Comparison of ENCODE assay signal across 21 mouse cellular contexts in the genomic region with DNA sequence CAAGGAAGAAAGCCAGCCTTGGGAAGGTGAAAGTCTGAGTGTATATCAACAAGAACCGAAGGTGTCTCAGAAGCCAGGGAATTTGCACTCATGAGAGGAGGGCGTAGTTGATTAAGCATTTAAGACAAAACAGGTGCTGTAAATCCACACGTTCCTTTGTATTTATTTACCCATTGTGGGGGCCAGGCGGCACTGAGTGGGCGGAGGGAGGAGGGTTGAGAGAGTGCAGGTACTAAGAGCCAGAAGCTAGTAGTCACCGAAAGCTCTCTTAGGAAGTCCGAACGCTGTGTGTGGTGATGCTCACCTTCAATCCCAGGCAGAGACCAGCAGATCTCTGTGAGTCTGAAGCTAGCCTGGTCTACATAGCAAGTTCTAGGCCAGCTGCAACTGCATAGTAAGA.
"Had no signal": no experiment of that assay in that cellular context is flagged by ENCODE, and none has a peak within 500 bp of the region (broad histone marks: within the 10 kb centered on the region; RNA-seq: fewer than 3 reads in every experiment).

No protein-coding gene starts in this region.

- H3K4me2 ChIP-seq: heart, embryonic 12.5 days; hindbrain, embryonic 12.5 days; hindbrain, embryonic 14.5 days; intestine, embryonic 15.5 days; limb, embryonic 12.5 days had no signal

- H3K9me3 ChIP-seq: heart, embryonic 12.5 days; hindbrain, embryonic 10.5 days; hindbrain, embryonic 12.5 days; intestine, embryonic 15.5 days; limb, embryonic 10.5 days; limb, embryonic 12.5 days had no signal

- ATAC-seq: forebrain, embryonic 16.5 days; hindbrain, embryonic 16.5 days; inflammation-experienced regulatory T-cells, adult 6 months; intestine, embryonic 15.5 days; intestine, postnatal 0 days had no signal

- H3K36me3 ChIP-seq: heart, embryonic 12.5 days; hindbrain, embryonic 10.5 days; hindbrain, embryonic 12.5 days; intestine, embryonic 15.5 days; limb, embryonic 10.5 days; limb, embryonic 12.5 days had no signal

- H3K9ac ChIP-seq: heart, embryonic 12.5 days; hindbrain, embryonic 12.5 days; hindbrain, embryonic 14.5 days; intestine, embryonic 15.5 days; limb, embryonic 12.5 days had no signal

- H3K4me3 ChIP-seq: heart, embryonic 12.5 days; hindbrain, embryonic 10.5 days; hindbrain, embryonic 12.5 days; intestine, embryonic 15.5 days; layer of hippocampus, adult 2 months; left cerebral cortex, adult 2 months; limb, embryonic 10.5 days; limb, embryonic 12.5 days had no signal

- DNase-seq: gastrocnemius, postnatal 10 days; heart, postnatal 10 days; heart, postnatal 4 days; kidney, adult 18-20 months; kidney, adult 8-10 months; kidney, postnatal 10 days; kidney, postnatal 4 days; liver had no signal

- H3K27me3 ChIP-seq: heart, embryonic 12.5 days; hindbrain, embryonic 12.5 days; intestine, embryonic 15.5 days; limb, embryonic 12.5 days had no signal

- H3K27ac ChIP-seq: hindbrain, embryonic 10.5 days; hindbrain, embryonic 12.5 days; hindbrain, embryonic 14.5 days; intestine, embryonic 15.5 days; left cerebral cortex, adult 2 months; limb, embryonic 10.5 days; limb, embryonic 12.5 days had no signal
